Mouse (Mus musculus) liver, embryonic 13.5 days (tissue): ENCODE results near the gene Adcy7. TPM values are rescaled to one million over a fixed set of nuclear protein-coding genes. Genes with fewer than 3 reads are reported as not detected.

ENCODE experiments used
- ATAC-seq: fragments of 200-750 bp; cut with Nextera tagmentation; 2 replicates; pipeline ENCODE4 v1.8.0; 2017; ENCODE audit warnings: low read depth, mild to moderate bottlenecking, moderate number of reproducible peaks, moderate library complexity
- DNase-seq: peaks from one replicate; pipeline ENCODE4 v3.0.0; 2022
- H3K27ac ChIP-seq: fragments of 300-500 bp; sonication (generic); 2 replicates; pipeline ENCODE4 v1.5.1; 2015; ENCODE audit warnings: moderate library complexity, mild to moderate bottlenecking, inconsistent platforms
- H3K27me3 ChIP-seq: fragments of 300-500 bp; sonication (generic); 2 replicates; pipeline ENCODE4 v1.6.1; 2015; ENCODE audit warnings: mild to moderate bottlenecking, inconsistent platforms
- H3K36me3 ChIP-seq: fragments of 300-500 bp; sonication (generic); 2 replicates; pipeline ENCODE4 v1.6.1; 2015; ENCODE audit warnings: mild to moderate bottlenecking, inconsistent platforms
- H3K4me1 ChIP-seq: fragments of 300-500 bp; sonication (generic); replicated peaks from 2 replicates; pipeline ENCODE4 v1.6.1; 2015; ENCODE audit warnings: inconsistent platforms
- H3K4me2 ChIP-seq: fragments of 300-500 bp; sonication (generic); 2 replicates; pipeline ENCODE4 v1.6.1; 2015; ENCODE audit warnings: inconsistent platforms, mild to moderate bottlenecking, moderate library complexity
- H3K4me3 ChIP-seq: fragments of 300-500 bp; sonication (generic); replicated peaks from 2 replicates; pipeline ENCODE4 v1.5.1; 2015; ENCODE audit warnings: mild to moderate bottlenecking, inconsistent platforms
- H3K9ac ChIP-seq: fragments of 300-500 bp; sonication (generic); 2 replicates; pipeline ENCODE4 v1.6.1; 2015; ENCODE audit warnings: mild to moderate bottlenecking, inconsistent platforms
- H3K9me3 ChIP-seq: fragments of 300-500 bp; sonication (generic); replicated peaks from 2 replicates; pipeline ENCODE4 v1.6.1; 2016; ENCODE audit warnings: inconsistent platforms
- WGBS: fragments of 180-500 bp; shearing (Covaris S2); methylation state at CpG from one replicate; pipeline ENCODE4 v1.1.7; 2015; ENCODE audit not compliant: insufficient replicate concordance; 5-methylcytosine and 5-hydroxymethylcytosine counted together
- polyA plus RNA-seq: library from polyadenylated mRNA; unstranded; fragments of >200 nt; fragmentation: Nextera tagmentation; extraction: Ambion mirVana; gene quantifications from 2 replicates; pipeline ENCODE4 v1.2.1, GENCODE M21; 2015

Gene Adcy7
- polyA plus RNA-seq, 1 experiment from 2014 or later: 27.0 TPM

DNA sequence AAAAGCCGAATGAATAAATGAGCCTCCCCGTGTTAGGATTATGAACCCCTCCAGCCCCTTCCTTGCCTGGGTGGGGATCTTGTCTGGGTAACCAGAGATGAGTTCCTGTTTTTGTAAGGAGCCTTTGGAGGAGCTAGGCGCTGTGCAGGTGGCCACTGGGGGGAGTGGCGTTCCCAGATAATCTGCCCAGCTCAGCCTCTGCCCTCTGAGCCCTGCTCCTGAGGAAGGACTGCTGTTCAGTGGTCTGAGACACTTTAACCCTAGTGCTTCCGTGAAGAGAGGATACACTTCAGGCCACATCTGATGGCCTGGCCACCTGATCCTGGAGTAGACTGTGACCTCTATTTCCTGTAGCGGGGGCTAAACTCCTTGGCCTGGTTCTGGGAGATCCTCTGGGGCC is 97.0 kb downstream of the Adcy7 start:
- H3K4me3 ChIP-seq: no peak overlapping the region
- H3K9ac ChIP-seq: no peak overlapping the region
- WGBS: 16% methylated on average over 6 of the region's 6 CpGs
- no peaks in the 10 kb centered on the region for H3K36me3 ChIP-seq
- H3K9me3 ChIP-seq: no peaks in the 10 kb centered on the region
- DNase-seq (no peak), ATAC-seq (no peak)
- no peak overlapping the region for H3K4me2 ChIP-seq
- H3K27me3 ChIP-seq: peaks cover 8% of the 10 kb centered on the region; the same call in 1 of the 2 replicates
- no peak overlapping the region for H3K27ac ChIP-seq
- H3K4me1 ChIP-seq: peaks cover 6% of the 10 kb centered on the region; the same call in 1 of the 2 replicates

DNA sequence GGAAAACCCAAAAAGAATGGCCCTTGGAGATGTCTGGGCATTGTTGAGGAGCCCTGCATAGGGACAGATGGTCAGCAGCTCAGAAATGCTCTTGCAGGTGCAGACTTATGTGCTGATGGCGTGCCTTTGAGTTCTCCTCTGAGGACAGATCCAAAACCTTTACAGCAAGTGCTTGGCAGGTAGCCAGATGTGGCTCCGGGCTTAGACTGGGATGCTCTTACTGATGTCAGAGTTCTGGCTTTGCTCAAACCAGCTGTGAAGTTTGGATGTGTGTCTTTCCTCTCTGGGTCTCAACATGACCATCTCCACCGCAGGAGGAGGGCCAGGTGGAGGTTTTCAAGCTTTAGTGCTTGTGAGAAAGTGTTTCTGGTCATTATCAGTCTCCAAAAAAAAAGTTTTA is 97.6 kb downstream of the Adcy7 start:
- Histone ChIP-seq H3K4me1 (0 out of 2 replicates have a peak, but pooled peaks cover 5% of the 10 kb centered on the region), H3K9me3 (no peaks in the 10 kb centered on the region), H3K27me3 (peaks cover 8% of the 10 kb centered on the region; the same call in 1 of the 2 replicates), H3K4me2 (no peak overlapping the region), H3K36me3 (no peaks in the 10 kb centered on the region), H3K9ac (no peak overlapping the region), H3K4me3 (no peak overlapping the region), H3K27ac (no peak overlapping the region)
- WGBS: 63% methylated on average over 3 of the region's 3 CpGs
- no peak for ATAC-seq
- no peak for DNase-seq

DNA sequence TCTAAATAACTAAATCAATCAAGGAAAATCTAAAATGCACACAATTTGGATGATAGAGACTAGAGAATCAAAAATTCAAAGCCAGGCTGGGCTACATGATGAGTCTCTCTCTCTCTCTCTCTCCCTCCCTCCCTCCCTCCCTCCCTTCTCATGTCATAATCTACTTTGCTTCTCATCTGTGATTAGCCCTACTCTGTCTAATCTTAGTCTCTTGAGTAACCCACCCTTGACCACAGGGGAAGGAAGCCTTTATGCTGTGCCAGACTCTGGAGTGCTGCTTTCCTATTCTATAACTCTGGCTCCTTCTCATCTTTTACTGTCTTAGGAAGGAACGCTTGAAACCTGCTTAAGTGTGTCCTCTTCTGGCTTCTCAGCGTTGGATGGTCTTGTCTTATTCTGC is 99.3 kb downstream of the Adcy7 start:
- H3K27ac ChIP-seq: no peak overlapping the region
- no peak for DNase-seq
- no peak overlapping the region for H3K4me3 ChIP-seq
- 0 out of 2 replicates have a peak, but pooled peaks cover 5% of the 10 kb centered on the region for H3K4me1 ChIP-seq
- no peaks in the 10 kb centered on the region for H3K9me3 ChIP-seq
- no peak overlapping the region for H3K4me2 ChIP-seq
- no peaks in the 10 kb centered on the region for H3K36me3 ChIP-seq
- no peak overlapping the region for H3K9ac ChIP-seq
- no peak for ATAC-seq
- WGBS: 58% methylated on average over 2 of the region's 2 CpGs
- H3K27me3 ChIP-seq: peaks cover 8% of the 10 kb centered on the region

DNA sequence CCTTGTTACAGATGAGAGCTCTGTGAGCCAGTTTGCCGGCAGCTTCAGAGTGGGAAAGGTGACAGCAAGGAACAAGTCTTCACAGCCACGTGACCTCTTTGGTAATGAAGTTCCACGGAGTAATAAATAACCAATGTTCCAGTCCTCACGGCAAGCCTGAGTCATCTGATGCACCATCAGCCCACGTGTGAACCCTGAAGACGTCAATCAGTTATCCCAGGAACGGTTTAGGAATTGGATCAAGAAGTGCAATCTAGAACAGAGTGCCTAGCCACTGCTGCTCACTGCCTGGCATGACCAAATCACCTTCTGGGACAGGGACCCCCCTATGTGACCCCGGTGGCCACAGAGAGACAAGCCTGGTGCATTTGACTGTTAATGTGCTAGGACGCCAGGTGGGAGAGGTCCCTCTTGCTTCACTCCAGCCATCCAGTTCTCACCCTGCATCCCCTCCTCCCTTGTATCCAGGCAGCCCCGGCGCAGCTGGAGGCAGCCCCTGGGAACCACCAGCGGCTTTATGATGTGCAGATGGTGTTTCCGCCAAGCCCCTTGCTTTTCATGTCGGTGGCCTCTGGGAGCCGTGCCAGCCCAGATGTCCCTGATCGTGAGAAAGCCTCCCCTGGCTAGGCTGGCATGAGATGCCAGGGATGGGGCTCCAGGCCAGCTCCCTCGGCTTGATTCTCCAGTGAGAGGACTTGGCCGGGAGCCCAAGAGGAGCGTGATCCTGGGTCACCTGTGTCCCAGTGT is 104.8 kb downstream of the Adcy7 start:
- Histone ChIP-seq H3K9me3 (no peaks in the 10 kb centered on the region), H3K4me1 (no peaks in the 10 kb centered on the region; the same call in 1 of the 2 replicates), H3K27ac (no peak overlapping the region), H3K27me3 (peaks cover 21% of the 10 kb centered on the region), H3K36me3 (no peaks in the 10 kb centered on the region), H3K4me3 (no peak overlapping the region), H3K4me2 (no peak overlapping the region), H3K9ac (no peak overlapping the region)
- no peak for ATAC-seq
- 62% methylated on average over 19 of the region's 19 CpGs for WGBS
- no peak for DNase-seq

Other genes starting within 250 kb of the Adcy7 start
- 27.2 and 30.6 TPM in 2 replicates for gene Cnep1r1, start 153.6 kb upstream of the Adcy7 start, polyA plus RNA-seq
- 33.4 and 36.5 TPM in 2 replicates for gene Heatr3, start 134.5 kb upstream of the Adcy7 start, polyA plus RNA-seq
- gene Tent4b, start 73.2 kb upstream of the Adcy7 start, polyA plus RNA-seq: 4.0 and 4.3 TPM in 2 replicates
- gene Brd7, start 89.8 kb downstream of the Adcy7 start, polyA plus RNA-seq: 46.1 and 49.3 TPM in 2 replicates
- 1.9 and 2.2 TPM in 2 replicates for gene Nkd1, start 249.0 kb downstream of the Adcy7 start, polyA plus RNA-seq